Mouse (Mus musculus): ENCODE results near the gene Tent4b. TPM values are rescaled to one million over a fixed set of nuclear protein-coding genes. Genes with fewer than 3 reads are reported as not detected.

The Tent4b gene
- polyA plus RNA-seq, 1 experiment from 2014 or later, result 9.5 TPM

GRCm38 (mm10) chr8:88285469-88286356, 86.7 kb downstream of the Tent4b start:
- no peak overlapping the region for H3K27ac ChIP-seq
- H3K9ac ChIP-seq, result no peak overlapping the region
- 88% methylated on average over 8 of the region's 8 CpGs for WGBS

GRCm38 (mm10) chr8:88286421-88286960, 87.5 kb downstream of the Tent4b start:
- Histone ChIP-seq H3K27ac (no peak overlapping the region), H3K4me3 (no peak overlapping the region), H3K4me2 (no peak overlapping the region), H3K9me3 (no peaks in the 10 kb centered on the region), H3K9ac (no peak overlapping the region), H3K36me3 (no peaks in the 10 kb centered on the region), H3K27me3 (no peaks in the 10 kb centered on the region), H3K4me1 (replicated peaks) (peaks cover 4% of the 10 kb centered on the region)
- 87% methylated on average over 14 of the region's 14 CpGs for WGBS
- ATAC-seq (ENCODE audit: low FRiP score), result no peak

More at GRCm38 (mm10) chr8:88285469-88286356, 86.7 kb downstream of the Tent4b start:
- peaks cover 4% of the 10 kb centered on the region for H3K4me1 ChIP-seq (replicated peaks)
- no peak for ATAC-seq (ENCODE audit: low FRiP score)
- H3K9me3 ChIP-seq, result no peaks in the 10 kb centered on the region
- H3K4me3 ChIP-seq, result no peak overlapping the region
- no peaks in the 10 kb centered on the region for H3K27me3 ChIP-seq
- H3K4me2 ChIP-seq, result no peak overlapping the region
- H3K36me3 ChIP-seq, result no peaks in the 10 kb centered on the region

- H3K27ac ChIP-seq, result no peak overlapping the region
- H3K4me2 ChIP-seq, result no peak overlapping the region
- no peaks in the 10 kb centered on the region for H3K9me3 ChIP-seq
- H3K36me3 ChIP-seq, result no peaks in the 10 kb centered on the region
- no peaks in the 10 kb centered on the region for H3K27me3 ChIP-seq
- no peak overlapping the region for H3K4me3 ChIP-seq
- 69% methylated on average over 12 of the region's 12 CpGs for WGBS
- no peak overlapping the region for H3K9ac ChIP-seq
- peaks cover 4% of the 10 kb centered on the region for H3K4me1 ChIP-seq (replicated peaks)
- no peak for ATAC-seq (ENCODE audit: low FRiP score)
Observed at GRCm38 (mm10) chr8:88288622-88289242, 89.7 kb downstream of the Tent4b start.

GRCm38 (mm10) chr8:88289901-88290300, 90.9 kb downstream of the Tent4b start:
- Histone ChIP-seq H3K9ac (no peak overlapping the region), H3K4me1 (replicated peaks) (peaks cover 4% of the 10 kb centered on the region), H3K36me3 (no peaks in the 10 kb centered on the region), H3K27me3 (no peaks in the 10 kb centered on the region), H3K9me3 (no peaks in the 10 kb centered on the region), H3K4me3 (no peak overlapping the region), H3K4me2 (no peak overlapping the region), H3K27ac (no peak overlapping the region)
- ATAC-seq (ENCODE audit: low FRiP score), result no peak
- WGBS, result 65% methylated on average over 1 of the region's 1 CpGs

DNA sequence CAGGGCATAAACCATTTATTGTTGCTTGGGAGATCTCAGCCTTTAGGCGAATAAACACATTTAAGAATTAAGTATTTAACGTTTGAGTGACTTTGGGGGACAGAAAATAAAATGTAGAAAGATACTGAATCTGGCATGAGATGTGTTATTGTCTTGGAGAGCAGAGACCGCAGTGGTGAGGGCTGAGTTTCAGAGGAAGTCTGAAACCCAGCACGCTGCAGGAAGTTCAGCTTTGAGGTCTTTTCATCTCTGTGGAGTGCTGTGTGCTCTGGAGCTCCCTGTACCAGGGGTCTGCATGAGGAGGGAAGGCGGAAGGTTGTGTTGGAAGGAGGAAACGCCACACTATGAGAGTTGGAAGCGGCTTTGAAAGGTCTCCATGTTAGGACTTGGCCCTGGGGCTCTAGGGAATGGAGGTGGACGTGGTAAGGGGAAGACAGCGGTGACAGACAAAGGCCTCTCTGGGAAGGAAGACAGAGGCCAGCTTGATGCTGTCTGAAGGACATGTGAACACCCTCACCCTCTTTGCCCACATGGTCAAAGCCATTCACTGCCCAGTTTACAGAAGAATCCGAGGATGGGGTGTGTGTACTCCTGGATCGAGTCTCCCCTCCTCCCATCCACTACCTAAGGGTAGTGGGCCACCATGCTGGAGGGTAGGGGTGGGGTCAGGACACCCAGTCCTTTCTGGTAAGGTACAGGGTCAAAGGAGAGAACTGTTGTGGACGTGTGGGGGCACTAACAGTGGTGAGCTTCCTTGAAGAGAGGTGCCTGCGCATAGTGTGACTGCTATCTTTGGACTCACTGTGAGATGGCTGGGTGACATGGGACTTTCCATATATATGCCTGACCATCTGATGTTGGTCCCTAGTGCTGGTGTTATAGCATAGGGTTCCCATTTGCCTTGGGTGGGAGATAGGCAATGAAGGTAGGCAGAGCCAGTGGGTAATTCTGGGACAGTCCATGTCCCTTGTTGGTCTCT, 91.6 kb downstream of the Tent4b start:
- H3K36me3 ChIP-seq, result no peaks in the 10 kb centered on the region
- no peak for ATAC-seq (ENCODE audit: low FRiP score)
- no peak overlapping the region for H3K4me2 ChIP-seq
- peaks cover 4% of the 10 kb centered on the region for H3K4me1 ChIP-seq (replicated peaks)
- 86% methylated on average over 13 of the region's 13 CpGs for WGBS
- no peak overlapping the region for H3K27ac ChIP-seq
- H3K9me3 ChIP-seq, result no peaks in the 10 kb centered on the region
- no peak overlapping the region for H3K9ac ChIP-seq
- H3K4me3 ChIP-seq, result no peak overlapping the region
- no peaks in the 10 kb centered on the region for H3K27me3 ChIP-seq

GRCm38 (mm10) chr8:88291305-88291690, 92.3 kb downstream of the Tent4b start:
- no peaks in the 10 kb centered on the region for H3K36me3 ChIP-seq
- no peak overlapping the region for H3K9ac ChIP-seq
- H3K4me3 ChIP-seq, result no peak overlapping the region
- no peaks in the 10 kb centered on the region for H3K27me3 ChIP-seq
- no peak for ATAC-seq (ENCODE audit: low FRiP score)
- 90% methylated on average over 11 of the region's 11 CpGs for WGBS
- peaks cover 4% of the 10 kb centered on the region for H3K4me1 ChIP-seq (replicated peaks)
- no peak overlapping the region for H3K27ac ChIP-seq
- H3K9me3 ChIP-seq, result no peaks in the 10 kb centered on the region
- no peak overlapping the region for H3K4me2 ChIP-seq

DNA sequence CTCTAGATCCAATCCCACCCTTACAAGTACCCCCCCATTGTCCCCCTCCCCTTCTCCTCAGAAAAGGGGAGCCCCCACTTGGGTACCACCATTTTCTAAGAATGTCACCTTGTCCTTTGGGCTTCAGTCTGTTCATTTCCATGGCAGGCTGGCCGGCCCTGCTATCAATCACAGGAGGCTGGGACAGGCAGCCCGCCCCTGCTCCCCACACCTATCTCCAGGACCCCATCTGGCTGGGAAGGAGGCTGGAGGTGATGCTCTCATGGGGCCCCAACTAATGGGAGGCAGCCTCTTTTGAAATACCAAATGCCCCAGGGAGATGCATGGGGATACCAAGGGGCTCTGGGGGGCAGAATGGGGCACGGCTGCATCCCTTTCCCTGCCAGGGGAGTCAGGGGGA, 93.9 kb downstream of the Tent4b start:
- Histone ChIP-seq H3K36me3 (no peaks in the 10 kb centered on the region), H3K27ac (no peak overlapping the region), H3K4me1 (replicated peaks) (peaks cover 4% of the 10 kb centered on the region), H3K4me3 (no peak overlapping the region), H3K27me3 (no peaks in the 10 kb centered on the region), H3K9me3 (no peaks in the 10 kb centered on the region), H3K4me2 (no peak overlapping the region), H3K9ac (no peak overlapping the region)
- no peak for ATAC-seq (ENCODE audit: low FRiP score)
- 61% methylated on average over 3 of the region's 3 CpGs for WGBS

GRCm38 (mm10) chr8:88293590-88294356, 94.8 kb downstream of the Tent4b start:
- no peak overlapping the region for H3K27ac ChIP-seq
- H3K4me1 ChIP-seq (replicated peaks), result peaks cover 4% of the 10 kb centered on the region
- ATAC-seq (ENCODE audit: low FRiP score), result no peak
- no peaks in the 10 kb centered on the region for H3K9me3 ChIP-seq
- H3K27me3 ChIP-seq, result no peaks in the 10 kb centered on the region
- WGBS, result 90% methylated on average over 9 of the region's 9 CpGs
- no peak overlapping the region for H3K4me3 ChIP-seq
- H3K4me2 ChIP-seq, result no peak overlapping the region
- no peaks in the 10 kb centered on the region for H3K36me3 ChIP-seq
- no peak overlapping the region for H3K9ac ChIP-seq

DNA sequence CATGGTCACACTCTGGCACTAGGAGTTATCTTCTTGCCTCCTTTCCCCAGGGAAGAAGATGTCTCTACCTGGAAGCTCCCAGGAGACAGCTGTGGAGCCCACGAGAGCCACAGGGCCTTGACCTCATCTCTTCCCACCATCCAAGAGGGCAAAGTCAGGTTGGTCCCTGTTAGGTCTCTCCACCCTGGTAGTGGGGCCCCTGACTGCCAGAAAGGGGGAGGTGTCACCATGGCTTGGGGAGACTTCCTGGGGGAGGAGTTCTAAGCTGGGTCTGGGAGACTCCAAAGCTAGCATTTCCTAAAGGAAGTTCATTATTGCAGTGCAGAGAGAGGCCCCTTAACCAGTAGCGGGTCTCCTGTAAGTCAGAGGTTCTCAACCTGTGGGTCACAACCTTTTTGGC, 96.0 kb downstream of the Tent4b start:
- ATAC-seq (ENCODE audit: low FRiP score), result no peak
- WGBS, result 90% methylated on average over 2 of the region's 2 CpGs
- no peaks in the 10 kb centered on the region for H3K4me1 ChIP-seq (replicated peaks)

GRCm38 (mm10) chr8:88297976-88298732, 99.1 kb downstream of the Tent4b start:
- no peak overlapping the region for H3K4me3 ChIP-seq
- no peak overlapping the region for H3K4me2 ChIP-seq
- H3K36me3 ChIP-seq, result no peaks in the 10 kb centered on the region
- no peak overlapping the region for H3K27ac ChIP-seq
- H3K9me3 ChIP-seq, result no peaks in the 10 kb centered on the region
- 68% methylated on average over 12 of the region's 12 CpGs for WGBS
- no peaks in the 10 kb centered on the region for H3K27me3 ChIP-seq
- H3K9ac ChIP-seq, result no peak overlapping the region
- peaks cover 13% of the 10 kb centered on the region for H3K4me1 ChIP-seq (replicated peaks)
- no peak for ATAC-seq (ENCODE audit: low FRiP score)

More for the DNA sequence above, 96.0 kb downstream of the Tent4b start:
- Histone ChIP-seq H3K27ac (no peak overlapping the region), H3K27me3 (no peaks in the 10 kb centered on the region), H3K4me3 (no peak overlapping the region), H3K9me3 (no peaks in the 10 kb centered on the region), H3K36me3 (no peaks in the 10 kb centered on the region), H3K4me2 (no peak overlapping the region), H3K9ac (no peak overlapping the region)

DNA sequence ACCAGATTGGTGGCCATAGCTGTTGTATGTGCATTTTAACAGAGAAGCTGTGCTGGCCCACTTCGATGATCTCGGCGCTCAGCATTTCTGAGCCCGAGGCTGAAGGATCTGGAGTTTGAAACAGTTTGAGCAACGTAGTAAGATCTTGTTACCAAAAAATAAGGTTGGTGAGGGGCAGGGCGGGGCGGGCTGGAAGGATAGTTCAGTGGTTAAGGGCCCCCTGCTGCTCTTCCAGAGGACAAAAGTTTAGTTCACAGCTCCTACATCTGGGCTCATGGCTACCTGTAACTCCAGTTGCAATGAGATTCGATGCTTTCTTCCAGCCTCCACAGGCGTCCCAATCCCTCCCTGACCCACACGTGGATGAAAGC, 99.7 kb downstream of the Tent4b start:
- Histone ChIP-seq H3K9ac (no peak overlapping the region), H3K36me3 (no peaks in the 10 kb centered on the region), H3K27me3 (no peaks in the 10 kb centered on the region), H3K4me1 (replicated peaks) (peaks cover 13% of the 10 kb centered on the region), H3K27ac (no peak overlapping the region), H3K4me3 (no peak overlapping the region), H3K4me2 (no peak overlapping the region), H3K9me3 (no peaks in the 10 kb centered on the region)
- WGBS, result 90% methylated on average over 10 of the region's 10 CpGs
- no peak for ATAC-seq (ENCODE audit: low FRiP score)

Data from hindbrain, embryonic 13.5 days (tissue).